Mouse (Mus musculus) liver, adult 2 months (tissue): ENCODE measurements at regions not wholly inside any gene's neighbourhood (a gene's known extent, or its start where the extent isn't known, plus 50 kb on each side); places are given as distances from the start of the nearest gene placed in this dataset.

ENCODE experiments used
- CTCF ChIP-seq: fragments of 200-500 bp; IDR thresholded peaks from 2 replicates; pipeline ENCODE4 v1.5.1; 2011; ENCODE audit warnings: low read depth, low read length, control low read depth
- POLR2A ChIP-seq: fragments of 200-500 bp; IDR thresholded peaks from 2 replicates; pipeline ENCODE4 v1.6.1; 2011; ENCODE audit warnings: low read length, control low read depth; ENCODE audit not compliant: insufficient read depth; ENCODE audit errors: extremely low read depth

DNA sequence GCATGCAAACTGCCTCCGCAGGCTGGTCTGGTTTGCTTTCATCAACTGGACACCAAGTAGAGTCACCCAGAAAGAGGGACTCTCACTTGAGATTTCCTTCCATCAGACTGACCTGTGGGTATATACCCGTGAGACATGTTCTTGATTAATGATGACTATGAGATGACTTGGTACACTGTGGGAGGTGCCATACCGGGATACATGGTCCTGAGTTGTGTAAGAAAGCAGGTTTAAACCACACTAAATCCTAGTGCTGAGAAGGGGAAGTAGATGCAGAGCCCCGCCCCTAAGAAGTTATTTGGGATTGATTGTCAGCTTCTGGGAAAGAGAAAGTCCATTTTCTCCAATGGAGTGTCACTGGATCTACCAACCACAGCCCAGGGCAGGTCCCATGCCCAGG is 196.2 kb upstream of the Bcl6 start:
- no peak for TF ChIP-seq CTCF
- no peak for TF ChIP-seq POLR2A
